Mouse (Mus musculus) C2C12 (cell line): ENCODE results near the gene Cryga. TPM values are rescaled to one million over a fixed set of nuclear protein-coding genes. Genes with fewer than 3 reads are reported as not detected.

Experiments used
- H3K27me3 ChIP-seq: one replicate; pipeline ENCODE4 v1.6.1; 2011; ENCODE audit not compliant: control insufficient read depth, insufficient read depth, insufficient read length
- H3K36me3 ChIP-seq: one replicate; pipeline ENCODE4 v1.6.1; 2011; ENCODE audit not compliant: control insufficient read depth, insufficient read depth
- H3K4me3 ChIP-seq: one replicate; pipeline ENCODE4 v1.5.1; 2011; ENCODE audit warnings: mild to moderate bottlenecking, control low read depth; ENCODE audit not compliant: poor library complexity, insufficient read depth, severe bottlenecking
- H3K79me2 ChIP-seq: one replicate; pipeline ENCODE4 v1.6.1; 2011; ENCODE audit not compliant: control insufficient read depth, insufficient read depth
- H3K79me3 ChIP-seq: one replicate; pipeline ENCODE4 v1.6.1; 2011; ENCODE audit warnings: low read depth, control low read depth
- H3ac ChIP-seq: one replicate; pipeline ENCODE3; 2011; ENCODE audit warnings: low read depth; ENCODE audit not compliant: control insufficient read depth, insufficient read length
- CEBPB ChIP-seq: IDR thresholded peaks from one replicate; pipeline ENCODE4 v1.6.1; 2011; ENCODE audit warnings: low read depth, mild to moderate bottlenecking, control low read depth, moderate library complexity
- CTCF ChIP-seq: IDR thresholded peaks from one replicate; pipeline ENCODE4 v1.5.1; 2011; ENCODE audit not compliant: control insufficient read depth, insufficient read depth, insufficient read length
- FOSL1 ChIP-seq: IDR thresholded peaks from one replicate; pipeline ENCODE4 v1.8.0; 2011; ENCODE audit warnings: mild to moderate bottlenecking, low read length; ENCODE audit not compliant: poor library complexity, insufficient read depth, severe bottlenecking
- MAX ChIP-seq: IDR thresholded peaks from one replicate; pipeline ENCODE4 v1.6.1; 2011; ENCODE audit warnings: mild to moderate bottlenecking, control low read depth
- MYOD1 ChIP-seq: IDR thresholded peaks from one replicate; pipeline ENCODE4 v1.6.1; 2011; ENCODE audit warnings: low read depth; ENCODE audit not compliant: control insufficient read depth, insufficient read length
- MYOG ChIP-seq: IDR thresholded peaks from one replicate; pipeline ENCODE4 v1.6.1; 2011; ENCODE audit not compliant: control insufficient read depth, insufficient read length; ENCODE audit errors: extremely low read depth
- USF1 ChIP-seq: IDR thresholded peaks from one replicate; pipeline ENCODE4 v1.6.1; 2011; ENCODE audit warnings: low read depth, mild to moderate bottlenecking, control low read depth, moderate library complexity
- polyA plus RNA-seq: library from polyadenylated mRNA; unstranded; fragments of >200 nt; fragmentation: generic; extraction: Trizol; gene quantifications from one replicate; pipeline ENCODE4 v1.2.1, GENCODE M21; 2012; ENCODE audit warnings: missing spikeins

The Cryga gene
- polyA plus RNA-seq, 1 experiment, result not detected

- no peaks in the 10 kb centered on the region for H3K27me3 ChIP-seq
- H3ac ChIP-seq, result no peak overlapping the region
- no peak overlapping the region for H3K4me3 ChIP-seq
- H3K36me3 ChIP-seq, result no peaks in the 10 kb centered on the region
- TF ChIP-seq MAX, result no peak
- peak; percentile 60 for TF ChIP-seq MYOD1
- no peak for TF ChIP-seq CTCF
- no peak for TF ChIP-seq USF1
- no peak for TF ChIP-seq MYOG
- no peak for TF ChIP-seq FOSL1
- TF ChIP-seq CEBPB, result no peak
- no peaks in the 10 kb centered on the region for H3K79me2 ChIP-seq
- H3K79me3 ChIP-seq, result no peaks in the 10 kb centered on the region
Measured at GRCm38 (mm10) chr1:65132833-65133232, 29.7 kb upstream of the Cryga start.

GRCm38 (mm10) chr1:65131671-65132070 is 28.5 kb upstream of the Cryga start:
- H3K4me3 ChIP-seq, result no peak overlapping the region
- no peak overlapping the region for H3ac ChIP-seq
- H3K79me3 ChIP-seq, result no peaks in the 10 kb centered on the region
- H3K79me2 ChIP-seq, result no peaks in the 10 kb centered on the region
- H3K36me3 ChIP-seq, result no peaks in the 10 kb centered on the region
- no peaks in the 10 kb centered on the region for H3K27me3 ChIP-seq
- no peak for TF ChIP-seq CEBPB
- TF ChIP-seq MYOG, result no peak
- no peak for TF ChIP-seq USF1
- TF ChIP-seq MAX, result no peak
- no peak for TF ChIP-seq CTCF
- no peak for TF ChIP-seq FOSL1
- no peak for TF ChIP-seq MYOD1

- Histone ChIP-seq H3K4me3 (no peak overlapping the region), H3K79me3 (no peaks in the 10 kb centered on the region), H3K27me3 (no peaks in the 10 kb centered on the region), H3ac (no peak overlapping the region), H3K36me3 (no peaks in the 10 kb centered on the region), H3K79me2 (no peaks in the 10 kb centered on the region)
- TF ChIP-seq CTCF (no peak), FOSL1 (no peak), USF1 (no peak), MYOG (no peak), MAX (no peak), CEBPB (no peak), MYOD1 (no peak)
Measured at GRCm38 (mm10) chr1:65130226-65130625, 27.1 kb upstream of the Cryga start.

DNA sequence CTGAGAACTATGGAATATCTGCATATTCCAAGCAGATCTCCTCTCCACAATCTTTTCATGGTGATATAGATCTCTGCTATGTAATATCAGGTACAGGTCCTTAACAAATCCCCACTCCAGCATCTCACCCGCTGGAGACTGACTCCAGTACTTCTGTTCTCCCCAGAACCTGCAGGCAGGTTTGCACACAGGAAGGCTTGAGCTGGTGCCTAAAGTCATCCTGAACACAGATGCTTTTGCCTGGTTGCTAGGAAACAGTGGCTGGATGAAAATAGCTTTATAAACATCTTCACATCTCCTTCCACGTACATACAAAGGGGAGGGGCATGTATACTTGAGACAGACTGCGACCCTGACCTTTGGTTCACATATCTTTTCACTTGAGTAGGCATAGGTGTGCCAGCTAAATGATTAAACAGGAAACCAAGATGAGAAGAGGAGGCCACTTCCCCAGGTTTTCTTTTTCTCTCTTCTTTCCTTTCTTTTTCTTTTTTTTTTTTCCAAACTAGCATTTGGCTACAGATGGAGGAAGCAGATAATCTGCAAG is 26.5 kb upstream of the Cryga start:
- no peak overlapping the region for H3ac ChIP-seq
- H3K4me3 ChIP-seq, result no peak overlapping the region
- no peaks in the 10 kb centered on the region for H3K79me3 ChIP-seq
- H3K36me3 ChIP-seq, result no peaks in the 10 kb centered on the region
- TF ChIP-seq CEBPB, result no peak
- TF ChIP-seq CTCF, result no peak
- no peak for TF ChIP-seq USF1
- TF ChIP-seq MYOD1, result no peak
- TF ChIP-seq FOSL1, result no peak
- no peak for TF ChIP-seq MAX
- no peak for TF ChIP-seq MYOG
- no peaks in the 10 kb centered on the region for H3K27me3 ChIP-seq
- no peaks in the 10 kb centered on the region for H3K79me2 ChIP-seq

DNA sequence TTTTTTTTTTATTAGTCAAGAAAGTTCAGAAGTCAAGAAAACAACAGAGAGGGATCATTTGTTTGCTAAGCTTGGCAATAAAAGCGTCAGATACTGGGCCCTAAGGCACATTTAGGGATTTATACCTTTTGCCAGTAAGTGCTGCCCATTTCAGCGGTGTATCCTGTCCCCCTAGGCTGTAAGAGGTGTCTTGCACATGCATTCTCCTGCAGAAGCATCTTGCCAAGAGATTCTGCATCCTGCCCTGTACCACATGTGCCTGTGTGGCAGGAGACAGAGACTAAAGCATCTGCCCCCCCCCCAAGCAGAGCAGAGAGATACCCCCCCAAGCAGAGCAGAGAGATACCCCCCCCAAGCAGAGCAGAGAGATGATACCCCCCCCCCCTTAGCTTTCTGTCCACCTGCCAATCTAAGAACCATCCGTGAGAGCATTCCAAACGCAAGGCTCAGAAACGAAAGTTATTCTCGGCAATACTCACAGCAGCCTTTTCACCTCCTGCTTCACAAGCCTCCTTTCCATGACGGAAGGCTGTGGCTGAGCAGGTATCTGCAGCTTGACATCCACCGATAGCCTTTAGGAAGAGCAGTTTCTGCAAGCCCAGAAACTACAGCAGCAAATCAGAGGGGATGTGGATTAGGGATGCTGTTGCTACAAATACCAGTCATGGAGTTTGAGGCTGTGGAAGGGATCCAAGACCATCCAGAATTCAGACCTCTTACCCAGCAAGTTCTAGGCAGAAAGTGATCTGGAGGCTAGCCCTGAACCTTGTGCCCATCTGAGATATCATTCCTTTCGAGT is 19.6 kb upstream of the Cryga start, which contains the start of gene D630023F18Rik:
Gene D630023F18Rik, minus strand, starts transcription at position 641 of the 799 bp plus-strand sequence.
- H3ac ChIP-seq, result no peak within 1 kb of the TSS
- H3K27me3 ChIP-seq, result no peaks in the 10 kb centered on the region
- no peaks in the 10 kb centered on the region for H3K79me3 ChIP-seq
- no peaks in the 10 kb centered on the region for H3K36me3 ChIP-seq
- TF ChIP-seq MAX, result no peak
- TF ChIP-seq CEBPB, result no peak
- TF ChIP-seq CTCF, result no peak
- TF ChIP-seq FOSL1, result no peak
- no peak for TF ChIP-seq MYOD1
- TF ChIP-seq USF1, result no peak
- no peak for TF ChIP-seq MYOG
- H3K79me2 ChIP-seq, result no peaks in the 10 kb centered on the region
- H3K4me3 ChIP-seq, result no peak within 1 kb of the TSS
